Mouse (Mus musculus): ENCODE measurements around the gene Syngr4. TPM values are rescaled to one million over a fixed set of nuclear protein-coding genes. Genes with fewer than 3 reads are reported as not detected.
"Not testable (repeated sequence)": the region's sequence is repeated elsewhere in the genome, so short reads cannot be mapped to it uniquely, and the experiment has no call there.

The Syngr4 gene
- total RNA-seq, 1 experiment from 2014 or later: 3.2 TPM

GRCm38 (mm10) chr7:45916056-45917003 is 19.8 kb upstream of the Syngr4 start:
- peak; percentile 71 for ATAC-seq (replicated peaks; ENCODE audit: low read depth, poor library complexity, severe bottlenecking)

DNA sequence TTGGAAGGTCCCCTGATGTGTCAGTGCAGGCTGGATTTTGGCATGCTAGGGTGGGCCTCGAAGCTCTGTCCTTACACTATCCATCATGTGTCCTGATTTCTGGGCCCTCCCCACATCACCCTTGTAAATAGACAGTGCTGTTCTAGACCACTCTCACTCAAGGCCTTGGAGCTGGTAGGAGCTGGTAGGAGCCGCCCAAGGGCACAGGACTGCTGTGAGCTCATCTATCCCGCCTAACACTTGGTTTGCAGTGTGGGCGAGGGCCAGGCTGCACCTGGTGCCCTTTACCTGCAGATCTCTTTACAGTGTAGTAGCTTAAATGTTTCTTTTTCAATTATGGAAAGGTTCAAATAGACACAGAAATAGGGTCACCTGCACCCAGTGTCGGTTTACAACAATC is 18.5 kb upstream of the Syngr4 start:
- no peak for ATAC-seq (replicated peaks; ENCODE audit: low read depth, poor library complexity, severe bottlenecking)

GRCm38 (mm10) chr7:45914067-45914466 is 17.6 kb upstream of the Syngr4 start:
- ATAC-seq (replicated peaks; ENCODE audit: low read depth, poor library complexity, severe bottlenecking): no peak

GRCm38 (mm10) chr7:45909145-45909544 is 12.6 kb upstream of the Syngr4 start:
- ATAC-seq (replicated peaks; ENCODE audit: low read depth, poor library complexity, severe bottlenecking): no peak

GRCm38 (mm10) chr7:45908384-45908783 is 11.9 kb upstream of the Syngr4 start:
- ATAC-seq (replicated peaks; ENCODE audit: low read depth, poor library complexity, severe bottlenecking): peak; percentile 58

- ATAC-seq (replicated peaks; ENCODE audit: low read depth, poor library complexity, severe bottlenecking): no peak
Measured at GRCm38 (mm10) chr7:45906622-45907021, 10.1 kb upstream of the Syngr4 start.

DNA sequence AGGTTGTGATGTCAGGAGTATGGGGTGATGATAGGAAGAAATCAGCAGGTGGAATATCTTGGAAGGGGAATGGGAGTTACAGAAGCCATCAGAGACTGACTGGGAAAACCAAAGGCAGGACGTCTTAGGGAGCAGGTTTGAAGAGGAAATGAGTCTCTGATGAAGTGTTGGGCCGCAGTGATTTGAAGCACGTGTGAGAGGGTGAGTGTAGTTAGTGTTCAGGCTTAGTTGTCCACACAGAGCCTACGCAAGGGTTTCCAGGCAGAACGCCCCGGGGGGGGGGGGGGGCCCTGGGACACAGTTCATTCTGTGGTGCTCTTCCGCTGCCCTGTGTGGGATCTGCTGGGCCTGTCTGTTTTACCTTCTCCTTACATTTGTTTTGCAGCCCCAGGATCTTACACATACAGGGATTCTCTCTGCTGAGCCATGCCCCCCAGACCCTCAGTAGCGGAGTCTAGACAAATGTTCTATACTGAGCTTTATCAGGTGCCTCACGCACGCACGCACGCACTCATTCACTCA is 6.0 kb upstream of the Syngr4 start:
- no peak for ATAC-seq (replicated peaks; ENCODE audit: low read depth, poor library complexity, severe bottlenecking)

DNA sequence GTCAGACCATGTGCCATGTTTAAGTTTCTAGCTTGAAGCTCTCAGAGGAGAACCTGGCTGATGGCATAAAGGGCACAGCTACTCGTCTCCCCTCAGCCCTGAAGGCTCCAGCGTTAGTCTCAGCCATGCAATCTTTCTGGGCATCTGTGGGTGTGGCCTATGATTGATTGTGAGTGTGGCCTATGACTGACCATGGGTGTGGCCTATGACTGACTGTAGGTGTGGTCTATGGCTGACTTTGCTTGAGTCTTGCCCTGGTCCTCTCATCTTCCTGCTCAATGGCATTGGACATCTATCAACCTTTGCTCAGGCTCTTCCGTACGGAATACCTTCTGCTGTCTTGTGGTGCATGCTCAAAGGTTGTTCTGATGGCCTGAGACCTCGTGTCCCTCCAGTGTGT is 5.0 kb upstream of the Syngr4 start:
- ATAC-seq (replicated peaks; ENCODE audit: low read depth, poor library complexity, severe bottlenecking): peak; percentile 66

- ATAC-seq (replicated peaks; ENCODE audit: low read depth, poor library complexity, severe bottlenecking): not testable (repeated sequence)
Measured at GRCm38 (mm10) chr7:45898125-45898524, 1.6 kb upstream of the Syngr4 start.

DNA sequence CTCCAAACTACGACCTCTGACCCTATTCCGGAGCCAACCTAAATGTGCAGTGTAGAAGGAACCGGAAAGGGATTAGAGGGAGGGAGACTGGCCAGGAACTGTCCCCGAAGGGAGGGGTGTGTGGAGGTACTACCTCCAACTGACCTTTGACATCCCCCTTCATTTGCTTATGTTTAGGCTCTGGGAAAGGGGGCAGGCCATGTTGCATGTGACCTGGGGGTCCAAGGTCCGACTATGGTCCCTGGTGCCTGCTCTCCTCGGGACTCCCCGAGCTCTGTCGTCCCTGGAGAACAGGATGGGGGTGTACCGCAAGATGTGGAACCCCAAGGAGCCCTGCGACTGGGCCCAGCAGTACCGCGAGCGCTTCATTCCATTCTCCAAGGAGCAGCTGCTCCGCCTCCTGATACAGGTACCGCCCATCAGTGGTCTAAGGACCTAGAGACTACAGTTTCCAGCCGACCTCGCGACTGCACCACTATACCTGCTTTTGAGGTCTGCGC is 794 bp upstream of the Syngr4 start:
- ATAC-seq (replicated peaks; ENCODE audit: low read depth, poor library complexity, severe bottlenecking): peak; percentile 43

- no peak for ATAC-seq (replicated peaks; ENCODE audit: low read depth, poor library complexity, severe bottlenecking)
Measured at GRCm38 (mm10) chr7:45895931-45896516, 490 bp downstream of the Syngr4 start.

- no peak for ATAC-seq (replicated peaks; ENCODE audit: low read depth, poor library complexity, severe bottlenecking)
Measured at GRCm38 (mm10) chr7:45892651-45893050, 3.9 kb downstream of the Syngr4 start.

GRCm38 (mm10) chr7:45887246-45887645 is 9.3 kb downstream of the Syngr4 start:
- peak; percentile 52; the same call in 1 of the 2 replicates for ATAC-seq (replicated peaks; ENCODE audit: low read depth, poor library complexity, severe bottlenecking)

DNA sequence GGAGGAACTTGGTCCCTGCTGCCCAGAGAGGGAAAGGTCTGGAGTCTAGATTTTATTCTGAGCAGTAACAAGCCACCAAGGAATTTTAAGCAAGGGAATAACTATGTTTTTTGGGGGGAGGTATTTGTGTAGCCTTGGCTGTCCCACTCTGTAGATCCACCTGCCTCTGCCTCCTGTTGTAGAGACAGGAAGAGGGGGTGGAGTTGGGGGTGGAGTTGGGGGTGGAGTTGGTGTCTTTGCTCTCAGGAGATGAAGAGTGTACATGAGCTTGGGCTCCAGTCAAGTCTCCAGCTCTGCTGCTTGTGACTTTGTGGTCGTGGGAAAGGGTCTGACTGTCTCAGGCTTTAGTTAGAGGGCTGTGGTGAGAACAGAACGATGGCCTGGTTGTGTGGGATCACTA is 15.5 kb downstream of the Syngr4 start:
- no peak for ATAC-seq (replicated peaks; ENCODE audit: low read depth, poor library complexity, severe bottlenecking)

GRCm38 (mm10) chr7:45880531-45880930 is 16.0 kb downstream of the Syngr4 start:
- ATAC-seq (replicated peaks; ENCODE audit: low read depth, poor library complexity, severe bottlenecking): no peak

GRCm38 (mm10) chr7:45878278-45878677 is 18.2 kb downstream of the Syngr4 start, which contains the start of gene Grin2d:
TSS of gene Grin2d (minus strand) at chr7:45878378.
- ATAC-seq (replicated peaks; ENCODE audit: low read depth, poor library complexity, severe bottlenecking): not testable (repeated sequence)

DNA sequence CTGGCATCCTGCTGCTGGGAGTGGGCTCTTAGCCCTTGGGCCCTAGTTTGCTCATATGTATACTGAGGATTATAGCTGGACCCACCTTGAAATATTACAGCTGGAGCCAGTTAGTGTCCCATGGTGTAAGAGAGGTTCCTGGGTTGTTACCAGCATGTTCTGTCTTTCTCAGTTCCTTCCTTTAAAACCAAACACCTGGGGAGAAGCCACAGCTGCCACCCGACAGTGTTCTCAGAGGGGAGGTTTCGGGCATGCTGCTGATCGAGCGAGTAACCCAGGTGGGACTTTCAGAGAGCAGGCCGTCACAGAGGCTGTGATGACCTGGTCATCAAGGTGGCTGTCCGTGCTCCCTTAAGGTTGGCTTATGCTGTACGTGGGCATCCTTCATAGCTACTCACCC is 19.6 kb downstream of the Syngr4 start:
- ATAC-seq (replicated peaks; ENCODE audit: low read depth, poor library complexity, severe bottlenecking): no peak

GRCm38 (mm10) chr7:45873061-45873947 is 23.2 kb downstream of the Syngr4 start:
- ATAC-seq (replicated peaks; ENCODE audit: low read depth, poor library complexity, severe bottlenecking): peak; percentile 54

DNA sequence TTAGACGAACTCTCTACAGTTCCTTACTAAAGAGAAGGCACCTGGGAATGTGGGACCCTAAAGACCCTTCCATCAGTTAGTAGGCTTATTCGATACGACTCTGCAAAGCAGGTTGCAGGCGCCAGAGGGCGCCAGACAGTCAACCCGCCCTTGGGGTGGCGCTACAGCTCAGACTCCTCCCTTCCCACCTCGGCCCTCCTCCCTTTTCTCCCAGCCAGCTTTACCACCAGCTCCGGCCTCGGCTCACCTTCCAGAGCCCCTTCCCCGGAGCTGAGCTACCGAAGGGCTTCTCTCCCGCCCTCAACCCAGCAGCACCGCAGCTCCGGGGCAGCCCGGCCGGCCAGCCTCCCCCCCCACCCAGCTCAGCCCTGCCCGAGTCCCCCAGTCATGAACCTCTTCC is 23.9 kb downstream of the Syngr4 start, which contains the start of gene Kdelr1:
Gene Kdelr1, plus strand, starts transcription at position 149 of the 400 bp plus-strand sequence.
- ATAC-seq (replicated peaks; ENCODE audit: low read depth, poor library complexity, severe bottlenecking): peak; percentile 90

Measured in common myeloid progenitor, adult 5-6 weeks (primary cell).